Mouse (Mus musculus) mouse trophoblast stem cell (cell line): ENCODE data around the gene Sgta.
"Not testable (repeated sequence)": the region's sequence is repeated elsewhere in the genome, so short reads cannot be mapped to it uniquely, and the experiment has no call there.

Experiments used
- in situ Hi-C, 2 experiments: fragments of 300-500 bp; cut with MseI, MboI; formaldehyde crosslinking; loops; 2 replicates in 1 of 2; 3 replicates in 1 of 2; pipeline ENCODE4 v1.15.1; 2025

Gene Sgta

DNA sequence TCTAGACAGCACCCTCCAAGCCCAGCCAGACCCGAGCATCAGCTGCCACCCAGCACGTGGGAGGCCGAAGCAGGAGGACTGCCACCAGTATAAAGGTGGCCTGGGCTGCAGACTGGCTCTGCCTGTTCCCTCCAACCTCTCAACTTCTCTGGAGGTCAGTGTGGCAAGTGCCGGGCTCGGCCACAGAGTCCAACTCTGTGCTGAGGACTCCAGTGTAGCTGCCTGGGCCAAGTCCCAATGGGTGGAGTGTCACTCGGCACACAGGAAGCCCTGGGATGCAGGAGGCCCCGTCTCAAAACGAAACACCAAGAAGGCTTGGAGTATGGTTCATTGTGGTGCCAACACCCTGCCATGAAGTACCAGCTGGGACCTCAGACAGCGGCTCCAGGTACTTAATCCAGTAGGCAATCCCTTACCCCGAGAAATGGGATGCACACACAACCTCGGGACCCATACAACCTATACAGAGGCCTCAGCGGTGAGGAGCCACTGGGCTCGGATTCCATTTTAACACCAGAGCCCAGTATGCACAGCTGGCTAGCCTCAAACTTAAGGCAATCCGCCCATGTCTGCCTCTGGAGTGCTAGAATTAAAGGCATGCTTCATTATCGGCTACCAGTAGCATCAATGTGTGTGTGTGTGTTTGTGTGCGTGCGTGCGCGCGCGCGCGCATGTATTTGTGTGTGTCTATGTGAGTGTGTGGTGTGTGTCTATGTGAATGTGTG, 2.4 kb downstream of the Sgta start:
- in situ Hi-C loops, result no loop called here

- in situ Hi-C loops, result not testable (repeated sequence)
Measured at GRCm38 (mm10) chr10:81055802-81056340, 4.1 kb downstream of the Sgta start.

DNA sequence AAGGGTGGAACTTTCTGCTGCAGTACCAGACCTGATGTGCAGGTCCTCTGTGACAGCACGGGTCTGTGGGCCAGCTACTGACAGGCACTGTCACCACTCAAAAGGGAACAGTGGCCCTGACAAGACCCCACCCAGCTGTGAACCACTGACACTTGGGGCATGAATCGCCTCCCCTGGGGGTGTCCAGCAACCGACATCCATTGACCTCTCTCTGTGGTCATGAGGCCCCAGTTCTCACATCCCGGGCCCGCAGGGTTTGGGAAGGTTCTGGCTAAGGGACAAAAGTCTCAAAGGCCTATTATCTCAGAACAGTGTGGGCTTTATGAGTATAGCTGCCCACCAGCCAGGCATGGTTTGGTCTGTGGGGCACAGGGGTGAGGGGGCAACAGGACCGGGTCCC, 4.8 kb downstream of the Sgta start:
- in situ Hi-C loops, result no loop called here

DNA sequence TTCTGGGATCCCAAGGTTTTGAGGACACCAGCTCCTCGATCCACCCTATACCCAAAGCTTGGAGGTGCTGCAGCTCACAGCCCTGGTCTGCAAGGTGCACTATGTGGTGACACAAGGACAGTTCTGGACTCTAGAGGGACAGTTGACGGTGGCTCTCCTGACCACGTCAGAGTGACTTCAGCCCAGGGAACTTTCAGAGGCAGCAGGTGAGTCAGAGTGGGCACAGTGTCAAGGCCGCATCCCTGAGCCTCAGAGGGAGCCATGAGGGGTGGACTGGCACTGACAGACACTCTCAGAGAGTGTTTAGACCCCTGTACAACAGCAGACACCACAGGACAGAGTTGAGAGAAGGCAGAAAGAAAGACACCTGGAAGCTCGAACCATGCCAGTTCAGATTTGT, 7.4 kb downstream of the Sgta start:
- in situ Hi-C loops, result no loop called here

GRCm38 (mm10) chr10:81051133-81051532, 8.8 kb downstream of the Sgta start:
- in situ Hi-C loops, result no loop called here

- in situ Hi-C loops, result no loop called here
Measured at GRCm38 (mm10) chr10:81050645-81051044, 9.3 kb downstream of the Sgta start.

GRCm38 (mm10) chr10:81045246-81045645, 14.7 kb downstream of the Sgta start:
- in situ Hi-C loops, result not testable (repeated sequence)

- in situ Hi-C loops, result loop anchor here in 1 of 2 experiments (5.0 kb wide), 1 partner anchor 44 kb away; no protein-coding TSS in a partner anchor
Measured at GRCm38 (mm10) chr10:81041458-81042175, 18.4 kb downstream of the Sgta start.

DNA sequence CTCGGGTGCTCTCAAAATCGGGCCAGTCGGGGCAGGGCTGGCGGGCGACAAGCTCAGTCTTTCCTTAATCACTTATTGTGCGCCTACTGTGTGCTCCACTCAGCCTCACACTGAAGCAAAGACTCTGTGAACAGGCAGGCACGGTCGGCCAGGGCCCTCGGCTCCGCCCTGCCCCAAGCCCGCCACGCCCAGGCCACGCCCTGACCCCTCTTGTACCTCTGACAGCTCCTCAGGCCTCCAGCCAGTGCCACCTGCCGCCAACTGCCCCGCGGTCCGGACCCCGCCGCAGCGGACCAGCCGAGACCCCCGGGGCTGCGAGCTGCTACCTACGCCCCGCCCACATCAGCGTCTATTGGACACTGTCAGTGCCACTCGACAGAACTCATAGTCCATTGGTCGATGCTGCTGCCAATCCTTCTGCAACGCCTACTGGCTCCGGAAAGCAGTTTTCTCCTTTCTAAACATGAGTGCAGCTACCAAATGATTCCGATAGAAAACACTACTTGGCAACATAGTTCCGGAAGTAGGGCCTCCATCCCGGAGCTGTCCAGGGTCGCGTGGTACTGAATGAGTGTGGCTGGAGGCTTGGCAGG, 22.9 kb downstream of the Sgta start, which contains the start of gene Slc39a3:
Gene Slc39a3, minus strand, starts transcription at position 439 of the 593 bp plus-strand sequence.
- in situ Hi-C loops, result no loop called here

DNA sequence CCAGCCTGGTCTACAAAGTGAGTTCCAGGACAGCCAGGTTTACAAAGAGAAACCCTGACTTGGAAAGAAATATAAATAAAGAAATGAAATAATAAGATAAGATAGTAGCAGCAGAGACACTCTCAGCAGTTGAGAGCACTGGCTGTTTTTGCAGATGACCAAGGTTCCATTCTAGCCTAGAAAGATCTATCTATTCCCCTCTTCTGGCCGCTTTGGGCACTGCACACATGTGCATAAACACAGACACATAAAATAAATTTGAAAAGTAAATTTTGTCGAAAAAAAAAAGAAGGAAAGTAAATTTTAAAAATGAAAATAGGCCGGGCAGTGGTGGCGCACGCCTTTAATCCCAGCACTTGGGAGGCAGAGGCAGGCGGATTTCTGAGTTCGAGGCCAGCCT, 23.7 kb downstream of the Sgta start:
- in situ Hi-C loops, result no loop called here

DNA sequence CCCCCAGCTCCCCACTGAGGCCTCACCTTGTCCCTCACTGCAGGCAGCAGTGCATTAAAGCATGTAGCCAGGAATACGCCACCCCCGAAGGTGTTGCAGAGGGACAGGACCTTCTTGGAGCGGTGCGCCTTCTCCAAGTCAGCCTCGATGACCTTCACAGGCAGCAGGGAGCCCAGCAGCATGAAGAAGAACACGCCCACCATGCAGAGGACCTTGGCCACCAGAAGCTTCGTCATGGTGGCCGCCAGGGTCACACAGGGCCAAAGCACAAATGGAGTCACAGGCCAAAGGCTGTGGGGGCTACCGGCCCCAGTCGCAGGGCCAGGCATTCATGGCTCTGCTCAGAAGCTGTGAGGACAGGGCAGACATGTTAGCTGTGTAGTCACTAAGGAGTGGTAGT, 26.4 kb downstream of the Sgta start:
- in situ Hi-C loops, result no loop called here

DNA sequence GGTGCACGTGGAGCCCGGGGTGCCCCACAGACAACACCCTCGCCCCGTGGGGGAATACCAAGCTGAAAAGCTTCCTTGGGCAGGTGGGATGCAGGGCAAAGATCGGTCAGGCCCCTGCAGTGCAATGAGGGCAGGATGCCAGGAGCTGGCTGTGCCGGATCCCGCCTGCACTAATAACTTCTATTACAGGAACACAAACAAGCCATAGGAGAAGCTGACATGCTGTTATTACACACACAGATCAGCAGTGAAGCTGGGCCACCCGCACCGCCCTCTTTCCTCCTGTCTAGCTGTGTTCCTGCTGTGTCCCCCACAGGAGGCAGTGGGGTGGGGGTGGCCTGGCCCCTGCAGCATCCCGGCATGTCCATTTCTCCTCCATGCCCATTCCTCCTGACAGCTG, 30.9 kb downstream of the Sgta start:
- in situ Hi-C loops, result no loop called here

- in situ Hi-C loops, result no loop called here
Measured at GRCm38 (mm10) chr10:81028219-81028618, 31.8 kb downstream of the Sgta start.

DNA sequence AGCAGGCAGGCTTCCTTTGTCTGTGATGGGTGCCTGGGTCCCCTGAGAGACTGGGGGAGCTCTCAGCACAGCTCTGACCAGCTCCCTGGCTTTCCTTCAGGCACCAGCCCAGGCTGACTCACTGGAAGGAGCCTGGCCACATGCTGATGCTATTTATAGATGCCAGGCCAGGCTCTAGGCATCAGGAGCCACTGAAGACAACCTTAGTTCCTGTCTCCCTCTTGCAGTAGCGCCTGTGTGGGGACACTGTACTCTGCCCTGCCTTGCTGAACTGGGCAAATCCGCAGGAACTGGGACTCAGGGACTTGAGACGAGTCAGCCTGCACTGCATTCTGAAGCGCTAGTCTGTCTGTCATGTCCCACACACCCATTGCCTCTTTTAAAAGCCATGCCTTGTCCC, 32.6 kb downstream of the Sgta start:
- in situ Hi-C loops, result no loop called here

DNA sequence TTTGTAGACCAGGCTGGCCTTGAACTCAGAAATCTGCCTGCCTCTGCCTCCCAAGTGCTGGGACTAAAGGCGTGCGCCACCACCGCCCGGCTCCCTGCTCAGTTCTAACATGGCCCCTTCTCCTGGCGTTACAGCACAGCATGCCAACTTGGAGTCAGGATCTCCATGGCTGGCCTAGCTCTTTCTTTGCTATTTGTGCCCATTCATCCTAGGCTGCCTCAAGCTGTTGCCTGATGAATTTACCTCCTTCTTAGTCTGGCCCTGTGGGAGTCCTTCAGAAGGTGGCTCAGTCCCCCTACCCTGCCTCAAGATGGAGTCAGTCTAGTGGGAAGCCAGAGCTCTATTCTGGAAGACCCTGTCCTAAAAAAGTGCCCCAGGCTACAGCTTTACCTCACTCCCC, 33.1 kb downstream of the Sgta start:
- in situ Hi-C loops, result no loop called here

- in situ Hi-C loops, result no loop called here
Measured at GRCm38 (mm10) chr10:81025639-81026275, 34.2 kb downstream of the Sgta start, which contains the start of gene Diras1. Gene Diras1 (minus strand): TSS chr10:81025662.

- in situ Hi-C loops, result no loop called here
Measured at GRCm38 (mm10) chr10:81025047-81025621, 34.8 kb downstream of the Sgta start.

GRCm38 (mm10) chr10:81024346-81024937, 35.5 kb downstream of the Sgta start:
- in situ Hi-C loops, result no loop called here

GRCm38 (mm10) chr10:81022744-81023143, 37.2 kb downstream of the Sgta start:
- in situ Hi-C loops, result no loop called here

DNA sequence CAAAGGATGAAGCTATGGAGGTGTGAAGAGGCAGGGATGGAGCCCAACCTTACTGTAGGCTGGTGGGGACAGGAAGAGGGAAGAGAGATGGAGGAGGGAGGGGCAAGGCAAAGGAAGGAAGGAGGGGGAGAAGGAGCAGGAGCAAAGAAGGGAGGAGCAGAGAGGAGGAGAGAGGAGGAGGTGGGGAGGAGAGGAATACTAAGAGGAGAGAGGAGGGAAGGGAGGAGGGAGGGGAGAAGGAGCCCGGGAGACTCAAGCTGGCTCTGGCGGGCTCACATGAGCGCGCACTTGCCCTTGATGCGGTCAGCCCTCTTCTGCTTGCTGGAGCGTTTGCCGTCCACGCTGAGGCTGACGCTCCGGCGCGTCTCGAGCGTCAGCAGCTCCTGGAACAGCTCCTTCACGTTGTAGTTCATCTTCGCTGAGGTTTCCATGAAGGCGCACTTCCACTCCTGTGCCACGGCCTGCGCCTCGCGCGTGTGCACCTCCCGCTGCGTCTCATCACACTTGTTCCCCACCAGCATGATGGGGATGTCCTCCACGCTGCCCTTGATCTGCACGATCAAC, 38.4 kb downstream of the Sgta start:
- in situ Hi-C loops, result no loop called here

DNA sequence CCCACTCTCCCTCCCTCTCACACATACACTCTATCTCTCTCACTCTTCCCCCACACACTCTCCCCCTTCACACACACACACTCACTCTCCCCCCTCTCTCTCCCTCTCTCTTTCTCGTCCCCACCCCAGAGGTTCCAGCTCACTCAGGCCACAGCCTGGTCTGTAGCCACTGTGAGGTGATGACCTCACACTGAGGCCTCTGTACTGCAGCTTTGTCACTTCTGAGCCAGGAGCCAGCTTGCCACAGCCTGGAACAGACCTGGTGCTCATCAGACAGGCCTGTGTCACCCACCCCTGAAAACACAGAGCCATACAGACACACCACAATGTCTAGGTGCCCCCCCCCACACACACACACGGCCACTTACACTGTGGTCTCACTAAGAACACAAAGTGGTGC, 39.8 kb downstream of the Sgta start:
- in situ Hi-C loops, result no loop called here
